Mouse (Mus musculus): ENCODE data around the gene Slc7a5. TPM values are rescaled to one million over a fixed set of nuclear protein-coding genes. Genes with fewer than 3 reads are reported as not detected.

Slc7a5 gene
- polyA plus RNA-seq, 1 experiment from 2014 or later: 18.7 TPM

GRCm38 (mm10) chr8:121868896-121869295 lies 38.6 kb downstream of the Slc7a5 start:
- H3K4me1 ChIP-seq (ENCODE audit: control insufficient read depth in 2 of 2, insufficient read depth in 2 of 2, low read length in 2 of 2): peaks cover 4 to 7% of the 10 kb centered on the region in 2 experiments; a peak in 3 of 4 replicates
- WGBS: 78% methylated on average over 7 of the region's 7 CpGs
- H3K27ac ChIP-seq (replicated peaks in 1 of 2; ENCODE audit: control insufficient read depth in 1 of 2, insufficient read depth in 1 of 2, low read depth in 2 of 2, low read length in 2 of 2): no peak overlapping the region
- no peaks in the 10 kb centered on the region for H3K9me3 ChIP-seq (ENCODE audit: control insufficient read depth, low read length)
- H3K9ac ChIP-seq (ENCODE audit: low read length): no peak overlapping the region
- H3K36me3 ChIP-seq (ENCODE audit: control insufficient read depth, insufficient read depth, low read length): no peaks in the 10 kb centered on the region
- no peak for ATAC-seq (ENCODE audit: insufficient number of reproducible peaks, insufficient read depth, low FRiP score, low read depth)
- H3K4me2 ChIP-seq (ENCODE audit: low read length): no peak overlapping the region
- no peak overlapping the region for H3K4me3 ChIP-seq (ENCODE audit: control insufficient read depth in 1 of 2, insufficient read depth in 1 of 2, low read depth in 1 of 2, low read length in 2 of 2)
- no peaks in the 10 kb centered on the region for H3K27me3 ChIP-seq (ENCODE audit: control insufficient read depth, insufficient read depth, low read length)

- no peak for ATAC-seq (ENCODE audit: insufficient number of reproducible peaks, insufficient read depth, low FRiP score, low read depth)
- Histone ChIP-seq H3K4me2 (ENCODE audit: low read length) (no peak overlapping the region), H3K9ac (ENCODE audit: low read length) (no peak overlapping the region), H3K4me1 (ENCODE audit: control insufficient read depth in 2 of 2, insufficient read depth in 2 of 2, low read length in 2 of 2) (peaks cover 4 to 7% of the 10 kb centered on the region in 2 experiments; a peak in 3 of 4 replicates), H3K4me3 (ENCODE audit: control insufficient read depth in 1 of 2, insufficient read depth in 1 of 2, low read depth in 1 of 2, low read length in 2 of 2) (no peak overlapping the region), H3K9me3 (ENCODE audit: control insufficient read depth, low read length) (no peaks in the 10 kb centered on the region), H3K27ac (replicated peaks in 1 of 2; ENCODE audit: control insufficient read depth in 1 of 2, insufficient read depth in 1 of 2, low read depth in 2 of 2, low read length in 2 of 2) (no peak overlapping the region), H3K27me3 (ENCODE audit: control insufficient read depth, insufficient read depth, low read length) (no peaks in the 10 kb centered on the region), H3K36me3 (ENCODE audit: control insufficient read depth, insufficient read depth, low read length) (no peaks in the 10 kb centered on the region)
- 83% methylated on average over 5 of the region's 5 CpGs for WGBS
These were observed 39.3 kb downstream of the Slc7a5 start for GRCm38 (mm10) chr8:121868196-121868595.

GRCm38 (mm10) chr8:121865356-121865755 lies 42.1 kb downstream of the Slc7a5 start:
- Histone ChIP-seq H3K27me3 (ENCODE audit: control insufficient read depth, insufficient read depth, low read length) (no peaks in the 10 kb centered on the region), H3K4me1 (ENCODE audit: control insufficient read depth in 2 of 2, insufficient read depth in 2 of 2, low read length in 2 of 2) (no peaks in the 10 kb centered on the region), H3K4me3 (ENCODE audit: control insufficient read depth in 1 of 2, insufficient read depth in 1 of 2, low read depth in 1 of 2, low read length in 2 of 2) (no peak overlapping the region), H3K9ac (ENCODE audit: low read length) (no peak overlapping the region), H3K27ac (replicated peaks in 1 of 2; ENCODE audit: control insufficient read depth in 1 of 2, insufficient read depth in 1 of 2, low read depth in 2 of 2, low read length in 2 of 2) (no peak overlapping the region), H3K4me2 (ENCODE audit: low read length) (no peak overlapping the region), H3K36me3 (ENCODE audit: control insufficient read depth, insufficient read depth, low read length) (no peaks in the 10 kb centered on the region), H3K9me3 (ENCODE audit: control insufficient read depth, low read length) (no peaks in the 10 kb centered on the region)
- no peak for ATAC-seq (ENCODE audit: insufficient number of reproducible peaks, insufficient read depth, low FRiP score, low read depth)
- 78% methylated on average over 8 of the region's 8 CpGs for WGBS

- Histone ChIP-seq H3K4me3 (ENCODE audit: control insufficient read depth in 1 of 2, insufficient read depth in 1 of 2, low read depth in 1 of 2, low read length in 2 of 2) (no peak overlapping the region), H3K9me3 (ENCODE audit: control insufficient read depth, low read length) (no peaks in the 10 kb centered on the region), H3K4me2 (ENCODE audit: low read length) (no peak overlapping the region), H3K4me1 (ENCODE audit: control insufficient read depth in 2 of 2, insufficient read depth in 2 of 2, low read length in 2 of 2) (no peaks in the 10 kb centered on the region), H3K36me3 (ENCODE audit: control insufficient read depth, insufficient read depth, low read length) (no peaks in the 10 kb centered on the region), H3K9ac (ENCODE audit: low read length) (no peak overlapping the region), H3K27me3 (ENCODE audit: control insufficient read depth, insufficient read depth, low read length) (no peaks in the 10 kb centered on the region), H3K27ac (replicated peaks in 1 of 2; ENCODE audit: control insufficient read depth in 1 of 2, insufficient read depth in 1 of 2, low read depth in 2 of 2, low read length in 2 of 2) (no peak overlapping the region)
- no peak for ATAC-seq (ENCODE audit: insufficient number of reproducible peaks, insufficient read depth, low FRiP score, low read depth)
- WGBS: 66% methylated on average over 10 of the region's 12 CpGs
These were observed 45.5 kb downstream of the Slc7a5 start for GRCm38 (mm10) chr8:121861806-121862548.

- Histone ChIP-seq H3K4me2 (ENCODE audit: low read length) (no peak overlapping the region), H3K36me3 (ENCODE audit: control insufficient read depth, insufficient read depth, low read length) (no peaks in the 10 kb centered on the region), H3K4me1 (ENCODE audit: control insufficient read depth in 2 of 2, insufficient read depth in 2 of 2, low read length in 2 of 2) (no peaks in the 10 kb centered on the region), H3K27ac (replicated peaks in 1 of 2; ENCODE audit: control insufficient read depth in 1 of 2, insufficient read depth in 1 of 2, low read depth in 2 of 2, low read length in 2 of 2) (no peak overlapping the region), H3K27me3 (ENCODE audit: control insufficient read depth, insufficient read depth, low read length) (no peaks in the 10 kb centered on the region), H3K4me3 (ENCODE audit: control insufficient read depth in 1 of 2, insufficient read depth in 1 of 2, low read depth in 1 of 2, low read length in 2 of 2) (no peak overlapping the region), H3K9me3 (ENCODE audit: control insufficient read depth, low read length) (no peaks in the 10 kb centered on the region), H3K9ac (ENCODE audit: low read length) (no peak overlapping the region)
- no peak for ATAC-seq (ENCODE audit: insufficient number of reproducible peaks, insufficient read depth, low FRiP score, low read depth)
- WGBS: 56% methylated on average over 6 of the region's 6 CpGs
These were observed 46.2 kb downstream of the Slc7a5 start for GRCm38 (mm10) chr8:121861276-121861675.

- WGBS: 29% methylated on average over 2 of the region's 2 CpGs
These were observed 49.7 kb downstream of the Slc7a5 start for GRCm38 (mm10) chr8:121857747-121858146.

GRCm38 (mm10) chr8:121857331-121857730 lies 50.2 kb downstream of the Slc7a5 start:
- ATAC-seq (ENCODE audit: insufficient number of reproducible peaks, insufficient read depth, low FRiP score, low read depth): no peak
- 63% methylated on average over 9 of the region's 9 CpGs for WGBS
- no peaks in the 10 kb centered on the region for H3K36me3 ChIP-seq (ENCODE audit: control insufficient read depth, insufficient read depth, low read length)
- 0 out of 2 replicates have a peak, but pooled peaks cover under 1% of the 10 kb centered on the region for H3K27me3 ChIP-seq (ENCODE audit: control insufficient read depth, insufficient read depth, low read length)
- H3K9me3 ChIP-seq (ENCODE audit: control insufficient read depth, low read length): no peaks in the 10 kb centered on the region
- H3K9ac ChIP-seq (ENCODE audit: low read length): no peak overlapping the region
- H3K4me2 ChIP-seq (ENCODE audit: low read length): no peak overlapping the region
- H3K4me3 ChIP-seq (ENCODE audit: control insufficient read depth in 1 of 2, insufficient read depth in 1 of 2, low read depth in 1 of 2, low read length in 2 of 2): no peak overlapping the region
- peaks cover 7% of the 10 kb centered on the region in 2 experiments; a peak in 3 of 4 replicates for H3K4me1 ChIP-seq (ENCODE audit: control insufficient read depth in 2 of 2, insufficient read depth in 2 of 2, low read length in 2 of 2)
- no peak overlapping the region for H3K27ac ChIP-seq (replicated peaks in 1 of 2; ENCODE audit: control insufficient read depth in 1 of 2, insufficient read depth in 1 of 2, low read depth in 2 of 2, low read length in 2 of 2)

More at GRCm38 (mm10) chr8:121857747-121858146, 49.7 kb downstream of the Slc7a5 start:
- H3K4me3 ChIP-seq (ENCODE audit: control insufficient read depth in 1 of 2, insufficient read depth in 1 of 2, low read depth in 1 of 2, low read length in 2 of 2): no peak overlapping the region
- no peak overlapping the region for H3K4me2 ChIP-seq (ENCODE audit: low read length)
- H3K9ac ChIP-seq (ENCODE audit: low read length): no peak overlapping the region
- H3K9me3 ChIP-seq (ENCODE audit: control insufficient read depth, low read length): no peaks in the 10 kb centered on the region
- peaks cover 3 to 4% of the 10 kb centered on the region in 2 experiments; a peak in 1 of 4 replicates for H3K4me1 ChIP-seq (ENCODE audit: control insufficient read depth in 2 of 2, insufficient read depth in 2 of 2, low read length in 2 of 2)
- H3K36me3 ChIP-seq (ENCODE audit: control insufficient read depth, insufficient read depth, low read length): no peaks in the 10 kb centered on the region
- no peak for ATAC-seq (ENCODE audit: insufficient number of reproducible peaks, insufficient read depth, low FRiP score, low read depth)
- H3K27me3 ChIP-seq (ENCODE audit: control insufficient read depth, insufficient read depth, low read length): no peaks in the 10 kb centered on the region
- no peak overlapping the region for H3K27ac ChIP-seq (replicated peaks in 1 of 2; ENCODE audit: control insufficient read depth in 1 of 2, insufficient read depth in 1 of 2, low read depth in 2 of 2, low read length in 2 of 2)

Data from heart, embryonic 14.5 days (tissue).